Mouse (Mus musculus) megakaryocyte, embryonic 14.5 days (primary cell): ENCODE data around the gene Adam19.

Experiments used
- FLI1 ChIP-seq: IDR thresholded peaks from 2 replicates; pipeline ENCODE4 v1.6.1; 2012; ENCODE audit warnings: low read length, inconsistent platforms, mixed read lengths
- GATA1 ChIP-seq: IDR thresholded peaks from 3 replicates; pipeline ENCODE4 v1.6.1; 2012; ENCODE audit warnings: mixed read lengths, low read length, inconsistent platforms, borderline replicate concordance

GRCm38 (mm10) chr11:46056770-46057411 is 1.1 kb downstream of the Adam19 start:
- TF ChIP-seq GATA1, result no peak
- TF ChIP-seq FLI1, result no peak
